Mouse (Mus musculus): ENCODE data around the gene Snx25. TPM values are rescaled to one million over a fixed set of nuclear protein-coding genes. Genes with fewer than 3 reads are reported as not detected.

Gene Snx25
- total RNA-seq (2014; rRNA removed) (36.9 and 38.7 TPM in 2 replicates), polyA plus RNA-seq (2015; fragmentation: Nextera tagmentation; extraction: Ambion mirVana) (8.4 and 10.4 TPM in 2 replicates)

DNA sequence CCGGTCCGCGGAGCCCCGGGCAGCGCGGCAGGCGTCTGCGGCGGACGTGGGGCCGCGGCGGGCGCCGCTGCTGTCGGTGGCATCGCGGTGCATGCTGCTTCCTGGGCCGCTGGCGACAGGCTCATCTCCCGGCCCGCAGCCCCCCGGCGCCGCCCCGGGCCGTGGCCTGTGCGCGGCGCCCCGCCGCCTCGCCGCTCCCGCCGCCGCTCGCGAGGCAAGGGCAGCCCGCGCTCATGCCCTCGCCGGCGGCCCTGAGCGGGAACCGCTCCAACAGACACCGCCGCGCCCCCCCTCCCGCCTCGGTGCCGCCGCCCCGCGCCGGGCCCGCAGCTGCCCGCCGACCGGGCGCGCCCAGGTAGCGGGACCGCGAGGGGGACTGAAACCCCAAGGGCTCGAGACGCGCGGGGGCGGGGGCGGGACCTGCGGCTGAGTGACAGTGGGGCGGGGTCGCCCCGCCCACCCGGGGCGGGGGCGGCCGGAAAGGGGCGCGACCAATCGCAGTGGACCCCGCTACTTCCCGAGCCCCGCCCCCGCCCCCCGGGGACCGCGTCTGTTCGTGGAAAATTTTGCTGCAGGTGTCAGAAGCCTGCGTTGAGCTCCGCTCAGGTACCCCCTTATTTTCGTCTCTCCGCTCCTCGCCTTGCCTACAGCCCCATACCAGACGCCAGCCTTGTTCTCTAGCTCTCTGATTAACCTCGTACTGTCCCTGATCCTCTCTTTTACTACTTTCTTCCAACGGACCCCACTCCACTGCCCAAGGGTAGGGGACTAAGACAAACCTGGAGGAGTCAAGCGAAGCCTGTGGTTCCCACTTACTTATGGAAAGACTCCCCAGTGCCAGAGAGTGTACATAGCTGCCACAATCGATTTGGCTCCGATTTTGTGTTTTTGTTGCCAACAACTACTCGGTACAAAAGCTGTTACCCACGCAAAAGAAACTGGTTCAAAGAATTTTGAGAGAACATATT, at the start of gene Snx25:
Snx25 (minus strand) TSS at position 96 of the 968 bp plus-strand sequence.
- WGBS: 5% methylated on average over 67 of the region's 103 CpGs
- Histone ChIP-seq H3K9ac (replicated peaks; ENCODE audit: low read length) (peak within 1 kb of the TSS; percentile 85), H3K27ac (peak within 1 kb of the TSS; percentile 88), H3K4me3 (ENCODE audit: low read length) (peak within 1 kb of the TSS; percentile 92), H3K27me3 (ENCODE audit: insufficient read depth, low read length) (no peaks in the 10 kb centered on the region), H3K4me1 (ENCODE audit: insufficient read depth, low read length) (peaks cover 6% of the 10 kb centered on the region; the same call in 1 of the 2 replicates), H3K9me3 (ENCODE audit: low read length) (no peaks in the 10 kb centered on the region), H3K36me3 (ENCODE audit: insufficient read depth, low read length) (no peaks in the 10 kb centered on the region), H3K4me2 (ENCODE audit: low read depth, low read length) (peak within 1 kb of the TSS; percentile 86)
- TF ChIP-seq CTCF (IDR thresholded peaks at IDR 0.05; ENCODE audit: low read depth): no peak
- ATAC-seq (peak; percentile 89), DNase-seq (ENCODE audit: low spot score) (peak; percentile 92)

DNA sequence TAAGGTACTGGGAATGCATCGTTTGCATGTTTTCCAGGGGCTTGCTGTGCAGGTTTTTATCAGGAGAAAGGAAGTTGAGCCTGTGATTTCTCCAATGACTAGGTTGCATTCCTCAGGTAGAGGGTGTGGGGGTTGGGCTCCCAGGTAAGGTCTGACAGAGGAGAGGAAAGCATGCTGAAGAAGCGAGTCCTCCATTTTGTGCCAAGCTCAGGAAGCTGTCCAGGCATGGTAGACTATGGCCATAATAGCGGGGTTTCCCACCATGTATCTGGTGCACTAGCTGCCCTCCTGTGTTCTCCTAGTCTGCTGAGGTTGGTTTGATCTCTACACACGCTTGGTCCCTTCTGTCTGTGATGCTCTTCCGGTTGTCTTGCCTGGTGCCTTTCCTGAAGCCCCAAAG, 45.7 kb upstream of the Snx25 start:
- WGBS: 86% methylated on average over 5 of the region's 5 CpGs
- H3K27me3 ChIP-seq (ENCODE audit: insufficient read depth, low read length): no peaks in the 10 kb centered on the region

GRCm38 (mm10) chr8:46196877-46197276, 44.9 kb upstream of the Snx25 start:
- ATAC-seq (no peak), DNase-seq (ENCODE audit: low spot score) (no peak)
- no peak overlapping the region for H3K27ac ChIP-seq
- H3K27me3 ChIP-seq (ENCODE audit: insufficient read depth, low read length): no peaks in the 10 kb centered on the region
- no peak overlapping the region for H3K4me3 ChIP-seq (ENCODE audit: low read length)
- no peak overlapping the region for H3K4me2 ChIP-seq (ENCODE audit: low read depth, low read length)
- no peaks in the 10 kb centered on the region for H3K9me3 ChIP-seq (ENCODE audit: low read length)
- no peaks in the 10 kb centered on the region for H3K4me1 ChIP-seq (ENCODE audit: insufficient read depth, low read length)
- WGBS: 93% methylated on average over 3 of the region's 3 CpGs
- H3K36me3 ChIP-seq (ENCODE audit: insufficient read depth, low read length): peaks cover 30% of the 10 kb centered on the region
- TF ChIP-seq CTCF (IDR thresholded peaks at IDR 0.05; ENCODE audit: low read depth): no peak
- no peak overlapping the region for H3K9ac ChIP-seq (replicated peaks; ENCODE audit: low read length)

More for the DNA sequence above, 45.7 kb upstream of the Snx25 start:
- Histone ChIP-seq H3K36me3 (ENCODE audit: insufficient read depth, low read length) (peaks cover 24% of the 10 kb centered on the region), H3K4me1 (ENCODE audit: insufficient read depth, low read length) (no peaks in the 10 kb centered on the region), H3K9me3 (ENCODE audit: low read length) (no peaks in the 10 kb centered on the region), H3K4me3 (ENCODE audit: low read length) (no peak overlapping the region), H3K4me2 (ENCODE audit: low read depth, low read length) (no peak overlapping the region), H3K27ac (no peak overlapping the region), H3K9ac (replicated peaks; ENCODE audit: low read length) (no peak overlapping the region)
- TF ChIP-seq CTCF (IDR thresholded peaks at IDR 0.05; ENCODE audit: low read depth): no peak
- ATAC-seq (no peak), DNase-seq (ENCODE audit: low spot score) (no peak)

GRCm38 (mm10) chr8:46193100-46193499, 41.1 kb upstream of the Snx25 start:
- Histone ChIP-seq H3K27me3 (ENCODE audit: insufficient read depth, low read length) (no peaks in the 10 kb centered on the region), H3K36me3 (ENCODE audit: insufficient read depth, low read length) (peaks cover 26% of the 10 kb centered on the region), H3K9me3 (ENCODE audit: low read length) (no peaks in the 10 kb centered on the region), H3K4me3 (ENCODE audit: low read length) (no peak overlapping the region), H3K9ac (replicated peaks; ENCODE audit: low read length) (no peak overlapping the region), H3K4me2 (ENCODE audit: low read depth, low read length) (no peak overlapping the region), H3K4me1 (ENCODE audit: insufficient read depth, low read length) (no peaks in the 10 kb centered on the region), H3K27ac (no peak overlapping the region)
- 88% methylated on average over 8 of the region's 8 CpGs for WGBS
- ATAC-seq (no peak), DNase-seq (ENCODE audit: low spot score) (no peak)
- no peak for TF ChIP-seq CTCF (IDR thresholded peaks at IDR 0.05; ENCODE audit: low read depth)

DNA sequence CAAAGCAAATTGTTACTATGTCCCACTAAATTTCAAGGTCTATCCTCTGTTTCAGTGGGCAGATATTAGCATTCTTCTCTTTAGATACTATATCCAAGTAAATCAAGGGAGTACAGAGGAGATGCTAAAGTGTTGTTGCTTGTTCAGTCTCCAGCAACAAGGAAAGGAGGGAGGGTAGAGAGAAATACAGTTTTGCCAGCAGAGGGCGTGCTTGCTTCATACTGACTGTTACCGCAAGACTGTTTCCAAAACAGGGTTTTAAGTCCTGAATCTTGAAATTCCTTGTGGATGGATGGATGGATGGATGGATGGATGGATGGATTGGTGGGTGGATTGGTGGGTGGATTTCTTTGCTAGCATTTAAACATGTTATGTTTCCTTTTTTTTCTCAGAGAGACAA, 33.4 kb upstream of the Snx25 start:
- peak; percentile 82 for DNase-seq (ENCODE audit: low spot score)
- no peak overlapping the region for H3K9ac ChIP-seq (replicated peaks; ENCODE audit: low read length)

GRCm38 (mm10) chr8:46180136-46180535, 28.2 kb upstream of the Snx25 start:
- H3K4me1 ChIP-seq (ENCODE audit: insufficient read depth, low read length): no peaks in the 10 kb centered on the region
- H3K27me3 ChIP-seq (ENCODE audit: insufficient read depth, low read length): no peaks in the 10 kb centered on the region
- DNase-seq (ENCODE audit: low spot score): no peak
- no peak overlapping the region for H3K9ac ChIP-seq (replicated peaks; ENCODE audit: low read length)
- no peak for ATAC-seq
- H3K36me3 ChIP-seq (ENCODE audit: insufficient read depth, low read length): no peaks in the 10 kb centered on the region; the same call in 1 of the 2 replicates
- TF ChIP-seq CTCF (IDR thresholded peaks at IDR 0.05; ENCODE audit: low read depth): no peak
- H3K9me3 ChIP-seq (ENCODE audit: low read length): no peaks in the 10 kb centered on the region
- no peak overlapping the region for H3K4me2 ChIP-seq (ENCODE audit: low read depth, low read length)
- 96% methylated on average over 7 of the region's 7 CpGs for WGBS
- H3K27ac ChIP-seq: no peak overlapping the region
- H3K4me3 ChIP-seq (ENCODE audit: low read length): no peak overlapping the region

More for the DNA sequence above, 33.4 kb upstream of the Snx25 start:
- Histone ChIP-seq H3K27ac (no peak overlapping the region), H3K4me1 (ENCODE audit: insufficient read depth, low read length) (no peaks in the 10 kb centered on the region), H3K4me3 (ENCODE audit: low read length) (no peak overlapping the region), H3K27me3 (ENCODE audit: insufficient read depth, low read length) (no peaks in the 10 kb centered on the region), H3K4me2 (ENCODE audit: low read depth, low read length) (no peak overlapping the region), H3K36me3 (ENCODE audit: insufficient read depth, low read length) (no peaks in the 10 kb centered on the region; the same call in 1 of the 2 replicates), H3K9me3 (ENCODE audit: low read length) (no peaks in the 10 kb centered on the region)
- TF ChIP-seq CTCF (IDR thresholded peaks at IDR 0.05; ENCODE audit: low read depth): peak; percentile 85
- 2% methylated on average over 2 of the region's 2 CpGs for WGBS
- no peak for ATAC-seq

All from hindbrain, postnatal 0 days (tissue).